Mouse (Mus musculus): ENCODE measurements around the gene Kif13a. TPM values are rescaled to one million over a fixed set of nuclear protein-coding genes. Genes with fewer than 3 reads are reported as not detected.

Gene Kif13a
- polyA plus RNA-seq, 1 experiment from 2014 or later: 4.9 TPM

DNA sequence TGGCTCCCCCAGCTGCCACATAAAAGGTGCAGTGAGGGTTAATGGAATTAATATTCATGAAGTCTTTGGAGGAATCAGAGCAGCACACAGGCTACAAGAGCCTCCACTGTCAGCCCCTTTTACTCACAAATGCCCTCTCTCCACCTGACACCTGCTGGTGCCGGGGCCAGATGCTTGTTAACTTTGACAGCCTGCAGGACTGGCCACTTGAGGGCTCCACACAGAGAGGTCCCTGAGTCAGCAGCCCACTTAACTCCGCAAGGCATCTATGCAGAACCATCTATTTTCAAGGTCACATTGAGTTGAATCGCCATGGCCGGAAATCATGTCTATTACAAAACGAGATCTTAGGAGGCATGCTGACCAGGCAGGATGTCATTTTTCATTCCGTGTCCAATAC is 57.5 kb downstream of the Kif13a start:
- no peak for DNase-seq
- Histone ChIP-seq H3K27ac (ENCODE audit: low read depth) (no peak overlapping the region), H3K27me3 (ENCODE audit: insufficient read depth, low read length) (no peaks in the 10 kb centered on the region), H3K4me2 (ENCODE audit: low read depth, low read length) (no peak overlapping the region), H3K4me3 (ENCODE audit: low read depth, low read length) (no peak overlapping the region), H3K9me3 (ENCODE audit: low read length) (no peaks in the 10 kb centered on the region), H3K4me1 (ENCODE audit: insufficient read depth) (peaks cover 9% of the 10 kb centered on the region; the same call in 1 of the 2 replicates), H3K36me3 (replicated peaks; ENCODE audit: insufficient read depth, low read length) (no peaks in the 10 kb centered on the region), H3K9ac (replicated peaks) (no peak overlapping the region)
- ATAC-seq: no peak
- WGBS (ENCODE audit: insufficient replicate concordance): 70% methylated on average over 6 of the region's 6 CpGs
- TF ChIP-seq EP300 (IDR thresholded peaks at IDR 0.05; ENCODE audit: low read depth) (no peak), CTCF (IDR thresholded peaks at IDR 0.05; ENCODE audit: low read depth) (peak; percentile 18; the same call in 1 of the 2 replicates)

DNA sequence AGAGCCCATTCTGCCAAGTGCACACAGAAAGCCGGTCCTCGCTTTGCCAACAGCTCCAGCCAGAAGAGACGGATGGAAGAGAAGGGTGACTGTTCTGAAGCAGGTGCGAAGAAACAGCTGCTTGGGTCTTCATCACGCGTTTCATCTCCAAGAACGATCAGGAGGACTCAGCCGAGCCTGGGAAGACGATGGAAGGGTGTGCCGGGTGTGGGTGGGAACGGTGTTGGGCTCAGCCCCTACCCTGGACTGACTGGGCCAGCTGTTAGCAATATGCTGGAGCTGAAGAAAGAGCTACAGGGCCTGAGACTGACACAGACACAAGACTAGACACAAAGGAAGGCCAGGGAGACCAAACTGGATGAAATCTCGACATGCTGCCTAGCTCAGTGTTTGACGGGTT is 60.2 kb downstream of the Kif13a start:
- no peak overlapping the region for H3K4me2 ChIP-seq (ENCODE audit: low read depth, low read length)
- TF ChIP-seq EP300 (IDR thresholded peaks at IDR 0.05; ENCODE audit: low read depth) (no peak), CTCF (IDR thresholded peaks at IDR 0.05; ENCODE audit: low read depth) (no peak)
- ATAC-seq (no peak), DNase-seq (no peak)
- no peak overlapping the region for H3K4me3 ChIP-seq (ENCODE audit: low read depth, low read length)
- H3K4me1 ChIP-seq (ENCODE audit: insufficient read depth): no peaks in the 10 kb centered on the region; the same call in 1 of the 2 replicates
- no peaks in the 10 kb centered on the region for H3K36me3 ChIP-seq (replicated peaks; ENCODE audit: insufficient read depth, low read length)
- H3K27me3 ChIP-seq (ENCODE audit: insufficient read depth, low read length): no peaks in the 10 kb centered on the region
- no peak overlapping the region for H3K9ac ChIP-seq (replicated peaks)
- no peak overlapping the region for H3K27ac ChIP-seq (ENCODE audit: low read depth)
- H3K9me3 ChIP-seq (ENCODE audit: low read length): no peaks in the 10 kb centered on the region
- 86% methylated on average over 13 of the region's 13 CpGs for WGBS (ENCODE audit: insufficient replicate concordance)

DNA sequence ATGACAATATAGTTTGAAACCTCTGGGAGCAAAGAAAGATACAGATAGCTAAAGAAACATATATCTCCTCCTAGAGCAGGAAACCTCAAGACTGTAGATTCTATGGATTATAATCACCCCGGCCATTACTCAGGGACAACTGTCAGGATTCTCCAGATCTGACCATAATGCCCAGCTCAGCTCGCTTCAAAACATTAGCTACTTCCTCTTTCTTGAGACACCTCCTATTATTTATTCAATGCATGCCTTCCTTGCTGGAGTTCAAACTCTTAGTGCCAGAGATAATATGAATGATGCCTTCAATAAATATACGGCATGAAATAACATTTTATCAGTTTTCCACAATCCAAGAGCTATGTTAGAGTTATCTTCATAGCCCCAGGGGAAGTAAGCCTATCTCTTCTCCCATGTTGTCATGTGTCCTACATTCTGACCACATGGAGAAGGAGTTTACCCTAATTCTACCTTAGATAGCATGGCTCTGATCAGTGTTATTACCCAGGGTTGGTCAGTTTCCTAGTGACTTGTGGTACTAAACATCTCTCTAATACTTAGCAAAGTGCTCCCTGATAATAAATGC is 66.4 kb downstream of the Kif13a start:
- Histone ChIP-seq H3K36me3 (replicated peaks; ENCODE audit: insufficient read depth, low read length) (no peaks in the 10 kb centered on the region), H3K9ac (replicated peaks) (no peak overlapping the region), H3K4me1 (ENCODE audit: insufficient read depth) (no peaks in the 10 kb centered on the region), H3K9me3 (ENCODE audit: low read length) (no peaks in the 10 kb centered on the region), H3K27ac (ENCODE audit: low read depth) (no peak overlapping the region), H3K27me3 (ENCODE audit: insufficient read depth, low read length) (no peaks in the 10 kb centered on the region), H3K4me3 (ENCODE audit: low read depth, low read length) (no peak overlapping the region), H3K4me2 (ENCODE audit: low read depth, low read length) (no peak overlapping the region)
- TF ChIP-seq CTCF (IDR thresholded peaks at IDR 0.05; ENCODE audit: low read depth): no peak
- no peak for TF ChIP-seq EP300 (IDR thresholded peaks at IDR 0.05; ENCODE audit: low read depth)
- WGBS (ENCODE audit: insufficient replicate concordance): 33% methylated on average over 3 of the region's 3 CpGs
- no peak for ATAC-seq
- no peak for DNase-seq

DNA sequence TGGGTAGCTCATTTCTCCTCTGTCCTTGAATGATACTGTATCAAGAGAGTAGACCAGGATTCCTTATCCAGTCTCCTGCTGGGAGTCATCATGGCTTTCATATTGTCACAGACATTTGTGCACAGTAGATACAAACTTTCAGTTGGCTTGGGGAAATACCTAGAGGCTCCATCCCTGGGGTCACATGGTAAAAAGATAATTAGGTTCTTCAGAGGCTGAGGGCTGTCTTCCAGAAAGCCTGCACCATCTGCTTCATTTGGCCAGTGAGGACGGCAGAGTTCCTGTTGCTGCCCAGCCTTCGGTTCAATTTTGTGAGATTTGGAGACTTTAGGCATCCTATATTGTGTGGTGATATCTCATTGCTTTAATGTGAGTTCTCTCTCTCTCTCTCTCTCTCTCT is 69.8 kb downstream of the Kif13a start:
- ATAC-seq (0 out of 2 replicates have a peak, but pooled peaks have one; percentile 31), DNase-seq (no peak)
- no peaks in the 10 kb centered on the region for H3K27me3 ChIP-seq (ENCODE audit: insufficient read depth, low read length)
- 82% methylated on average over 2 of the region's 2 CpGs for WGBS (ENCODE audit: insufficient replicate concordance)
- no peak overlapping the region for H3K27ac ChIP-seq (ENCODE audit: low read depth)
- no peak overlapping the region for H3K4me3 ChIP-seq (ENCODE audit: low read depth, low read length)
- H3K9me3 ChIP-seq (ENCODE audit: low read length): no peaks in the 10 kb centered on the region
- no peak overlapping the region for H3K9ac ChIP-seq (replicated peaks)
- TF ChIP-seq CTCF (IDR thresholded peaks at IDR 0.05; ENCODE audit: low read depth) (no peak), EP300 (IDR thresholded peaks at IDR 0.05; ENCODE audit: low read depth) (no peak)
- no peaks in the 10 kb centered on the region for H3K4me1 ChIP-seq (ENCODE audit: insufficient read depth)
- H3K4me2 ChIP-seq (ENCODE audit: low read depth, low read length): no peak overlapping the region
- H3K36me3 ChIP-seq (replicated peaks; ENCODE audit: insufficient read depth, low read length): no peaks in the 10 kb centered on the region

DNA sequence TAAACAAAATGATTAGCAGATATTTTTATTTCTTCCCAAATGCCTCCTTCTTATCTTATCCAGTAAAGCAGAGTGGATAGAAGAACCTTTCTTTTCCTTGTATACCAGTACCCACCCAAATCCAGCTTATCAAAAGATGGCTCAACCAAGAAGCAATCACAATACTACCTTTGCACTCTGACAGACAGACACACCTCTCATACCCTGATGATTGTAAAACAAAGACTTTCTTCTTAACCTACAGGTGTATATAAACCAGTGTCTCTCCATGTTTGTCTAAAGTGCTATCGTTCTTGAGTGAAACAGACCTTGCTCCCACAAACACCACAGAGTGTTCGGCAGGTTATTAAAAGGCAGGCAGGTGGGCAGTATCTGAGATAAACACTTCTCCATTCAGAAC is 70.5 kb downstream of the Kif13a start:
- DNase-seq (no peak), ATAC-seq (no peak)
- TF ChIP-seq EP300 (IDR thresholded peaks at IDR 0.05; ENCODE audit: low read depth) (no peak), CTCF (IDR thresholded peaks at IDR 0.05; ENCODE audit: low read depth) (no peak)
- Histone ChIP-seq H3K9me3 (ENCODE audit: low read length) (no peaks in the 10 kb centered on the region), H3K4me1 (ENCODE audit: insufficient read depth) (no peaks in the 10 kb centered on the region), H3K4me3 (ENCODE audit: low read depth, low read length) (no peak overlapping the region), H3K36me3 (replicated peaks; ENCODE audit: insufficient read depth, low read length) (no peaks in the 10 kb centered on the region), H3K27ac (ENCODE audit: low read depth) (no peak overlapping the region), H3K9ac (replicated peaks) (no peak overlapping the region), H3K27me3 (ENCODE audit: insufficient read depth, low read length) (no peaks in the 10 kb centered on the region), H3K4me2 (ENCODE audit: low read depth, low read length) (no peak overlapping the region)
- WGBS (ENCODE audit: insufficient replicate concordance): 42% methylated on average over 2 of the region's 2 CpGs

DNA sequence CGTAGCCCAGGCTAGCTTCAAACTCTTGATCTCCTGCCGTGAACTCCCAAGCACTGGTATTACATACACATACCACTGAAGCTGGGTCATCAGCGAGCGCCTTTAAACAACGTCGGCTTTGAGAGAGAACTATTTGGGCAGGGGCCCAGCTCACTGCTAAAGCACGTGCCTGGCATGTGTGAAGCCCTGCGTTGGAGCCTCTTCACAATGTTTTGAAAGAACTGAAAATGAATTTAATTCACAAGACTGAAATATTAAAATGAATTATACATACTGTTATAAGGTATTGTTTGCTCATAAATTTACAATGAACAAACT is 70.9 kb downstream of the Kif13a start:
- H3K36me3 ChIP-seq (replicated peaks; ENCODE audit: insufficient read depth, low read length): no peaks in the 10 kb centered on the region
- ATAC-seq (no peak), DNase-seq (no peak)
- no peak for TF ChIP-seq EP300 (IDR thresholded peaks at IDR 0.05; ENCODE audit: low read depth)
- TF ChIP-seq CTCF (IDR thresholded peaks at IDR 0.05; ENCODE audit: low read depth): no peak
- no peak overlapping the region for H3K4me3 ChIP-seq (ENCODE audit: low read depth, low read length)
- H3K4me1 ChIP-seq (ENCODE audit: insufficient read depth): no peaks in the 10 kb centered on the region
- no peaks in the 10 kb centered on the region for H3K27me3 ChIP-seq (ENCODE audit: insufficient read depth, low read length)
- no peak overlapping the region for H3K4me2 ChIP-seq (ENCODE audit: low read depth, low read length)
- H3K27ac ChIP-seq (ENCODE audit: low read depth): no peak overlapping the region
- H3K9me3 ChIP-seq (ENCODE audit: low read length): no peaks in the 10 kb centered on the region
- WGBS (ENCODE audit: insufficient replicate concordance): 77% methylated on average over 8 of the region's 8 CpGs
- H3K9ac ChIP-seq (replicated peaks): no peak overlapping the region
